Mouse (Mus musculus) intestine, embryonic 16.5 days (tissue): ENCODE results near the gene Morc2a. TPM values are rescaled to one million over a fixed set of nuclear protein-coding genes. Genes with fewer than 3 reads are reported as not detected.
"Not testable (repeated sequence)": the region's sequence is repeated elsewhere in the genome, so short reads cannot be mapped to it uniquely, and the experiment has no call there.

Source experiments
- ATAC-seq: fragments of 200-750 bp; cut with Nextera tagmentation; 2 replicates; pipeline ENCODE4 v1.8.0; 2017; ENCODE audit warnings: moderate TSS enrichment, moderate library complexity
- H3K27ac ChIP-seq: fragments of 300-500 bp; sonication (generic); 2 replicates; pipeline ENCODE4 v1.5.1; 2014; ENCODE audit warnings: mild to moderate bottlenecking, low read length
- H3K27me3 ChIP-seq: fragments of 300-500 bp; sonication (generic); replicated peaks from 2 replicates; pipeline ENCODE4 v1.6.1; 2014; ENCODE audit warnings: low read length, control low read depth, mixed read lengths; ENCODE audit not compliant: control insufficient read depth, insufficient read depth
- H3K36me3 ChIP-seq: fragments of 300-500 bp; sonication (generic); 2 replicates; pipeline ENCODE4 v1.6.1; 2014; ENCODE audit warnings: low read length, control low read depth; ENCODE audit not compliant: control insufficient read depth, insufficient read depth
- H3K4me1 ChIP-seq: fragments of 300-500 bp; sonication (generic); 2 replicates; pipeline ENCODE4 v1.6.1; 2014; ENCODE audit warnings: low read length, control low read depth, mixed read lengths; ENCODE audit not compliant: control insufficient read depth, insufficient read depth
- H3K4me2 ChIP-seq: fragments of 300-500 bp; sonication (generic); 2 replicates; pipeline ENCODE4 v1.6.1; 2014; ENCODE audit warnings: low read depth, low read length, control low read depth
- H3K4me3 ChIP-seq: fragments of 300-500 bp; sonication (generic); 2 replicates; pipeline ENCODE4 v1.5.1; 2014; ENCODE audit warnings: mild to moderate bottlenecking, low read length
- H3K9ac ChIP-seq: fragments of 300-500 bp; sonication (generic); 2 replicates; pipeline ENCODE4 v1.6.1; 2014; ENCODE audit warnings: low read depth, low read length
- H3K9me3 ChIP-seq: fragments of 300-500 bp; sonication (generic); 2 replicates; pipeline ENCODE4 v1.6.1; 2016; ENCODE audit warnings: low read length, control low read depth; ENCODE audit not compliant: control insufficient read depth
- WGBS: fragments of 180-500 bp; shearing (Covaris S2); extraction: QIAGEN DNeasy Blood & Tissue Kit; methylation state at CpG from one replicate; pipeline ENCODE4 v1.1.7; 2014; 5-methylcytosine and 5-hydroxymethylcytosine counted together
- polyA plus RNA-seq: library from polyadenylated mRNA; unstranded; fragments of >200 nt; fragmentation: Nextera tagmentation; extraction: Ambion mirVana; gene quantifications from 2 replicates; pipeline ENCODE4 v1.2.1, GENCODE M21; 2015

Gene Morc2a
- polyA plus RNA-seq: 17.1 and 18.1 TPM in 2 replicates

DNA sequence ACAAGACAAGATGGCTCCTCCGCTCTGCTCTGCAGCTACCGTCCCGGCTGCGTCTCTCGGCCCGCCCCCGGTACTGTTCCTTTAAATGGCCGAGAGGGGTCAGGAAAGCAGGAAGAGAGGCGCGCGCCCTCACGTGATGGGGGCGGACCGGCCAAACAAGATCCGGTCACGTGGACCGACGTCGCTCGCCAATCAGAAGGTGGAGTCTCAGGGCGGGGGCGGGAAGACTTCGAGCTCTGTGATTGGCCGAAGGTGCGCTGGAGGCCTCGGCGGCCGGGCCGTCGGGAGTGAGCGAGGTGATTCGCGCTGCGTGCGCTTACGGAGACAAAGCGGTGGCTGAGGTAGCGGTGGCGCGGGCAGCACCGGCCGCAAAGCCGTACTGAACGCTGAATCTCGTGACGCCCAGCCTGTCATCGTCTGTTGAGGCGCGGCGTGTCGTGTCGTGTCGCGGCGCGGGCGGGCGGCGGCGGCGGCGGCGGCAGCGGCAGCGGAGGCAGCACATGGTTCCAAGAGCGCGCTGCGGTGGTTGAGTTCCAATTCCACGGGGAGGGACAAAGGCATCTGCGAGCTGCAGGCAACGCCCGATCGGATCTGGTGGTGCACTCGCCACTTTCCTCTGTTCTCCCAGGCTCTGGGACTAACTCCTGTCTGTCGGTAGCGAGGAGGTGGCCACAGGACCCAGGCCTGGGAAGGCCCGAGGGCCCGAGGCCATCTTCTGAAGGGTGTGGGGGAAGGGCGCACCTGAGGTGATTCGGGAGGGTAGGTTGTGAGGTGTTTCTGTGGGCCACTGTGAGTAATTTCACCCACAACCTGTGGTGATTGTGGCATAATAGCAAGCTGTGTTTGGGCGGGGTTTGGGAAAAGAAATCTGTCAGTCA lies at the start of gene Morc2a:
Gene Morc2a, plus strand, starts transcription at position 228 of the 878 bp plus-strand sequence.
- Histone ChIP-seq H3K4me2 (peak within 1 kb of the TSS; percentile 91), H3K27ac (peak within 1 kb of the TSS; percentile 96), H3K9ac (peak within 1 kb of the TSS; percentile 92), H3K27me3 (no peaks in the 10 kb centered on the region), H3K4me1 (peaks cover 10% of the 10 kb centered on the region), H3K4me3 (peak within 1 kb of the TSS; percentile 80), H3K36me3 (peaks cover 19% of the 10 kb centered on the region), H3K9me3 (peaks cover 5% of the 10 kb centered on the region; the same call in 1 of the 2 replicates)
- peak; percentile 98 for ATAC-seq
- WGBS: under 1% methylated on average over 79 of the region's 81 CpGs

DNA sequence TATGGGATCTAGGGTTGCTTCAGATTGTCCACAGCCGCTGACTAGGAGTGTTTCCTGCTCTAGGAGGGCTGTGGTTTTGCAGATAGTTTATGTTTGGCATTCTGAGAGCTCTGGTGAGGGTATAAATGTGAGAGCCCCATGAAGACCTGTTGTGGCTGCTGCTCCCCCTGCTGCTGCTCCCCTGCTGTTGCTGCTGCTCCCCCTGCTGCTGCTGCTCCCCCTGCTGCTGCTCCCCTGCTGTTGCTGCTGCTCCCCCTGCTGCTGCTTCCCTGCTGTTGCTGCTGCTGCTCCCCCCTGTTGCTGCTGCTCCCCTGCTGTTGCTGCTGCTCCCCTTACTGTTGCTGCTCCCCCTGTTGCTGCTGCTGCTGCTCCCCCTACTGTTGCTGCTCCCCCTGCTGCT lies 47.0 kb upstream of the Morc2a start:
- H3K36me3 ChIP-seq, H3K4me1 ChIP-seq, H3K27ac ChIP-seq, H3K9me3 ChIP-seq, H3K4me3 ChIP-seq, H3K27me3 ChIP-seq, ATAC-seq, H3K4me2 ChIP-seq, H3K9ac ChIP-seq: not testable (repeated sequence)
- 42% methylated on average over 1 of the region's 1 CpGs for WGBS

DNA sequence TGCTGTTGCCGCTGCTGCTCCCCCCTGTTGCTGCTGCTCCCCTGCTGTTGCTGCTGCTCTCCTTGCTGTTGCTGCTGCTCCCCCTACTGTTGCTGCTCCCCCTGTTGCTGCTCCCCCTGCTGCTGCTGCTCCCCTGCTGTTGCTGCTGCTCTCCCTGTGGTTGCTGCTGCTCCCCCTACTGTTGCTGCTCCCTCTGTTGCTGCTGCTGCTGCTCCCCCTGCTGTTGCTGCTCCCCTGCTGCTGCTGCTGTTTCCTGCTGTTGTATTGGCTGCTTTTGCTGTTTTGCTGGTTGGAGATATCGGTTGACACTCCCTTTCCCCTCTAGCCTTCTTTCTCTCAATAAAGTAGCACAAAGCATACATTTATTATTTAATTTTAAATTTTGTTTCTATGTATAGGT lies 46.3 kb upstream of the Morc2a start:
- not testable (repeated sequence) for H3K27me3 ChIP-seq, H3K9ac ChIP-seq, ATAC-seq, H3K9me3 ChIP-seq, H3K4me2 ChIP-seq, H3K4me3 ChIP-seq, H3K36me3 ChIP-seq, H3K4me1 ChIP-seq, H3K27ac ChIP-seq
- WGBS: 64% methylated on average over 2 of the region's 2 CpGs

DNA sequence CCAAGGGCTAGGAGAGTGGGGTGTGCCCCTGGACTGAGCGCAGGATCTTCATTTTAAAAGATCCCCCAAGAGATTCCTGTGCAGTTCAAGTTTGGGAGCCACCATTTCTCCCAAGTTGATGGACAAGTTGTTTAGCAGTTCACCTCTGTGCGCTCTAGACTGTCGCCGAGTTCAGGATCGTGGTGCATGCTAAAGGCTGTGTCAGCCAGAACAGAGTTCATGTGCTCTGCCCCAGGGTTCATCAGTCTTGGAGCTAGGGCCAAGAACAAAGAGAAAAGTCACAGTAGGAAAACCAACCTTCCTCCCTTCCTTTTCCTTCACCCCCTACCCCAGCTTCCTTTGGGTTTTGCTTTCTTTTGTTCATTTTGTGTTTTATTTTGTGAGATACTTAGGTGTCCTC lies 42.5 kb upstream of the Morc2a start:
- Histone ChIP-seq H3K4me1 (no peaks in the 10 kb centered on the region), H3K27me3 (no peaks in the 10 kb centered on the region), H3K9ac (no peak overlapping the region), H3K36me3 (no peaks in the 10 kb centered on the region), H3K9me3 (no peaks in the 10 kb centered on the region), H3K27ac (no peak overlapping the region), H3K4me2 (no peak overlapping the region), H3K4me3 (no peak overlapping the region)
- WGBS: 83% methylated on average over 5 of the region's 5 CpGs
- ATAC-seq: no peak

DNA sequence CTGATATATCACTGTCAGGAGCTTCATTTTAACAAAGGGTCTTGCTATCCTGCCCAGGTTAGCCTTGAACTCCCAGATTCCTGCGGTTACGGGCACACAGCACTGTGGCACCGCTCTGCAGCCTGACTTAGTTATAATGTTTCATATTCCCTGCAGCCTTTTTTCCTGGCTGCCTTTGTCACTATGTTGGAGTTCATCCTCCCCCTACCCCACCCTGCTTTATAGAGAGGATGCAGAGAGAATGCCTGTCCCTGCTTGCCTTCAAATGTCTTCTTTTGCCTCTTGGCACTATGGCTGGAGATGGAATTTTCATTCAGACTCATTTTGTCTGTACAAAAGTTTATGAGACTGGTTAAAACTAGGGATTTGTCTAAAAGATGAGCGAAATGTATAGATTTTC lies 33.4 kb upstream of the Morc2a start:
- H3K4me2 ChIP-seq: no peak overlapping the region
- no peak overlapping the region for H3K27ac ChIP-seq
- H3K4me1 ChIP-seq: no peaks in the 10 kb centered on the region
- H3K27me3 ChIP-seq: no peaks in the 10 kb centered on the region
- H3K4me3 ChIP-seq: no peak overlapping the region
- no peak overlapping the region for H3K9ac ChIP-seq
- no peaks in the 10 kb centered on the region for H3K9me3 ChIP-seq
- no peaks in the 10 kb centered on the region for H3K36me3 ChIP-seq
- ATAC-seq: no peak
- WGBS: 93% methylated on average over 4 of the region's 4 CpGs

DNA sequence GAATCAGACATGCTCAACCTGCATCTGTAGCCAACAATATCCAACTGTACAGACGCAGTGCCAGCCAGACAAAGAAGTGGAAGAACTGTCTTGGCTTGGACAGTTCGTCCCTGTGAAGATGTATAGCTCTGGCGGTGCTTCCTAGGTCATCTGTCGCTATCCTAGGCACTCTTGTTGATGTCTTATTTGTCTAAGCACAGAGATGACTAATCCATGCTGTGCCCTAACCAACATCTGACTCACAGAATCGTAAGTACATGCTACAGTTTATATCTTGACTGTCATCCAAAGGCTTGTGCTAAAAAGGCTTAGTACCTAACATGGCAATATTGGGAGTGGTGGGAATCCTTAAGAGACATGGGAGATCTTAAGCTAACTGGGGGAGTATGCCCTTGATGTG lies 26.2 kb upstream of the Morc2a start:
- H3K36me3 ChIP-seq: no peaks in the 10 kb centered on the region
- H3K4me1 ChIP-seq: no peaks in the 10 kb centered on the region
- H3K4me3 ChIP-seq: no peak overlapping the region
- ATAC-seq: no peak
- H3K9ac ChIP-seq: no peak overlapping the region
- H3K27ac ChIP-seq: no peak overlapping the region
- no peak overlapping the region for H3K4me2 ChIP-seq
- no peaks in the 10 kb centered on the region for H3K9me3 ChIP-seq
- 74% methylated on average over 5 of the region's 5 CpGs for WGBS
- no peaks in the 10 kb centered on the region for H3K27me3 ChIP-seq

DNA sequence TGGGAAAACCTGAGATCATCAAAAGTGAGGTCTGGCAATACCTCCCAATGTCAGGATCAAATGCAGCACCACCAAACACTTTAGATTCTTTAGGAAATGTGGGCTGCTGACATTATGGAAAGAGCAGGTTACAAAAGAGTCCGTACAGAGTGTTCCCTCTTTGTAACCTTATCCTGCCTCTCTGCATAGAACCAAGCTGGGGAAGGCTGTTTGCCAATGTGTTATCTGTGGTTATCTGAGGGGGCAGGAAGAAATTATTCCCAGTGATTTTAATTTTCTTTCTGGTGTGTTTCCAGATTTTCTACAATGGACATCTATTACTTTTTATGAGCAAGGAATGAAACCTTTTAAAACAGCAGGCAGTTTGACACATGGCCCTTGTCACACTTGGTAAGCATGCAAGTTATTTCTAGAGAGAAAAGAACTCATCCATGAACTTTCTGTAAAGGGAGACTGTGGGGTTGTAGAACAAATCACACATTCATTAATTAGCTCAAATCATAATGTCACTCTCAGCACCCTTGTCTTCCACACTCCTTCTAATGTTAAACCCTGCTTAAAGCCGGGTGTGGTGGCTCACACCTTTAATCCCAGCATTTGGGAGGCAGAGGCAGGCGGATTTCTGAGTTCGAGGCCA lies 24.5 kb upstream of the Morc2a start:
- H3K9ac ChIP-seq: no peak overlapping the region
- no peak overlapping the region for H3K4me3 ChIP-seq
- no peak overlapping the region for H3K4me2 ChIP-seq
- H3K9me3 ChIP-seq: no peaks in the 10 kb centered on the region
- H3K27me3 ChIP-seq: peaks cover 4% of the 10 kb centered on the region; the same call in 1 of the 2 replicates
- no peak for ATAC-seq
- H3K4me1 ChIP-seq: no peaks in the 10 kb centered on the region; the same call in 1 of the 2 replicates
- H3K36me3 ChIP-seq: no peaks in the 10 kb centered on the region
- no peak overlapping the region for H3K27ac ChIP-seq
- 79% methylated on average over 4 of the region's 4 CpGs for WGBS

DNA sequence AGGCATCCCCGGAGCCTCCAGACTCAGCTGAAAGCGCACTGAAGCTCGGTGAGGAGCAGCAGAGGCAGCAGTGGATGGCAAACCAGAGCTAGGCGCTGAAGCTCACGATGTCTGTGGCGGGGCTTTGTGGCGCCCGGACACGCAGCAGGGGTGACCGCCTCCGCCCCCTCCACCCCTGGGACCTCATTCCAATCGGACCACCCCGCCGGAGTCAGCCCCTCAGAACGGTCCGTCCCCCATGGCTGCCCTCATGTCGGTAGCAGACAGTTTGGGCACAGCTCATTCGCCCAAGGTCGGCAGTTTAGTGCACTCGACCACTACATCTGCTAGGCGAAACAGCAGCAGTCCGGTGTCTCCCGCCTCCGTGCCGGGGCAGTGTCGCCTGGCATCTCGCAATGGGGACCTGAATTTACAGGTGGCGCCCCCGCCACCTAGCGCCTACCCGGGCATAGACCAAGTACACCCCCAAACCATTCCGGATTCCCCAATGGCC lies 19.9 kb upstream of the Morc2a start:
- no peaks in the 10 kb centered on the region for H3K36me3 ChIP-seq
- H3K4me3 ChIP-seq: peak overlapping the region; percentile 43
- H3K27me3 ChIP-seq: peaks cover 5% of the 10 kb centered on the region; the same call in 1 of the 2 replicates
- H3K9ac ChIP-seq: peak overlapping the region; percentile 20; the same call in 1 of the 2 replicates
- ATAC-seq: no peak
- H3K4me1 ChIP-seq: no peaks in the 10 kb centered on the region; the same call in 1 of the 2 replicates
- H3K4me2 ChIP-seq: peak overlapping the region; percentile 73
- WGBS: 1% methylated on average over 31 of the region's 32 CpGs
- no peaks in the 10 kb centered on the region for H3K9me3 ChIP-seq
- H3K27ac ChIP-seq: no peak overlapping the region

DNA sequence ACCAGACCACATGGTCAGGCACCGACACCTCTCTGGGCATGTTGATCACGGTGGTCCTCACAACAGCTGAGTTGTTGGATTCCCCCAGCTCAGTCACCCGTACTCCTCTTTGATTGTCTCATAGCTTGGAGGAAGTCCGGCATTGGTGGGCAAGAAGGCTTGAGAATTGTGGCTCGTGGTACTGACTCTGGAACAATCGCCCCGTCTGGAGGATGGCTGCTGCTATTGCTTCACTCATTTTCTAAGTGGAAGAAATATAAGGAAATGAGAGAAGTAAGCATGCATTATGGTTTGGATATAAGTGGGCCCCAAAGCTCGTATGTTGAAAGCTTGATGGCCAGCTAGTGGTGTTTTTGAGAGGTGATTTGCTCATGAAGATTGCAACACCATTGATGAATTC lies 15.7 kb upstream of the Morc2a start:
- H3K9ac ChIP-seq, H3K9me3 ChIP-seq, H3K4me3 ChIP-seq, H3K27ac ChIP-seq, ATAC-seq, H3K36me3 ChIP-seq, H3K27me3 ChIP-seq, H3K4me2 ChIP-seq, H3K4me1 ChIP-seq: not testable (repeated sequence)
- WGBS: 87% methylated on average over 8 of the region's 8 CpGs
